Mouse (Mus musculus): Measurements from ENCODE around the gene Gm21987. TPM values are rescaled to one million over a fixed set of nuclear protein-coding genes. Genes with fewer than 3 reads are reported as not detected.

The Gm21987 gene
- polyA plus RNA-seq, 1 experiment from 2014 or later, result not detected

DNA sequence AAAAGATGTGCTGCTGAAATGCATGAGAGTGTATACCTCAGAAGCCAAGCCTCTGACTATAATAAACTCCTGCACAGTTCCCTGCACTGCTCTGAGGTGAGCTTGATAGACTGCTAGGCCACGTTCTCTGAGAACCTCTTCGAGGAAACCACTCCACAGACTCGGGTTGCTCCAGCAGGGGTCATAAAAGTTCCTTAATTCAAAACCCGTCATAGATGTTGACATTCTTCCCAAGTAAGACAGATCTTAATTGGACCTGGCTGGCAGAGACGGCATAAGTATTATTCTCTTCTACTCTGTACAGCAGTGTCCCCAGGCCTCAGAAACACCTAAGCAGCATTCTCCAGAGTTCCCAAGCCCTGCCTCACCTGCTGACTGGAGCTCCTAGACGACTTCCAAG, 4.1 kb downstream of the Gm21987 start:
- 82% methylated on average over 6 of the region's 6 CpGs for WGBS
- Histone ChIP-seq H3K9me3 (no peaks in the 10 kb centered on the region), H3K9ac (no peak overlapping the region), H3K4me2 (no peak overlapping the region), H3K27me3 (no peaks in the 10 kb centered on the region), H3K4me3 (no peak overlapping the region), H3K4me1 (replicated peaks) (peaks cover 14% of the 10 kb centered on the region), H3K27ac (replicated peaks) (no peak overlapping the region), H3K36me3 (peaks cover 38% of the 10 kb centered on the region)
- no peak for ATAC-seq (ENCODE audit: low read depth)

DNA sequence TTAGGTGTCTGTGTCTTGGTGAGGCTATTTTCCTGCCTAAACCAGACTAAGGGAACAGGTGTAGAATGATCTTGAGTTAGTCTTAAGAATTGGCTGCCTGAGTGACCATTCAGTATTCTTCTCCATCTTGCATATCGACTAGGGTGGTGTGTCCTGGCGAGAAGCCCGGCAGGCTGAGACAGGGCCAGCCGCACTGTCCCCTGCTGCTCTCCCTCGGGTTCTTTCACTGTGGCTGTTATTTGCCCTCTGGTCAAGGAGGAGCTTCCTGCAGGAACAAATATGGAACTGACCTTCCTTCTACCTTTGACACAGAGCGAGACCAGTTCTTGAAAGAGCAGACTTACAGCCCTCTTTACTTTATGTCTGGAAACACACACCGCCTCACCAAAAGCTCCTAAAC, 5.2 kb downstream of the Gm21987 start:
- peaks cover 47% of the 10 kb centered on the region for H3K36me3 ChIP-seq
- WGBS, result 83% methylated on average over 7 of the region's 7 CpGs

DNA sequence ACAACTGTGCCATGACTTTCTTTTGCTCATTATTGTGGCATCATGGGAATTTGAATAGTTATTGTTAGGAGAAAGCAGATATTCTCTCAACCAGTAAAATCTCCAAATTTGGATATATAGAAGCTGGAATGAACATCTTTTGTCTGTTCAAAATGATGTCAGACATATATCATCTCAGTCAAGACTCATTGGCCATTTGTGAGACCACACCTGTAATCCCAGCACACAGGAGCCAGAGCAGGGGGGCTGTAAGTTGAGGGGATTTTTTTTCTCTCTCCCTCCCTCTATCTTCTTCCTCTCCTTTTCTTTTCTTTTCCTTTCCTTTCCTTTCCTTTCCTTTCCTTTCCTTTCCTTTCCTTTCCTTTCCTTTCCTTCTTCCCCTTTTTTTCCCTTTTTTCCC, 6.0 kb downstream of the Gm21987 start:
- Histone ChIP-seq H3K4me3 (no peak overlapping the region), H3K27me3 (no peaks in the 10 kb centered on the region)
- ATAC-seq (ENCODE audit: low read depth), result no peak

More for the DNA sequence above, 5.2 kb downstream of the Gm21987 start:
- Histone ChIP-seq H3K4me3 (no peak overlapping the region), H3K4me1 (replicated peaks) (peaks cover 11% of the 10 kb centered on the region), H3K27ac (replicated peaks) (no peak overlapping the region), H3K9me3 (no peaks in the 10 kb centered on the region), H3K27me3 (no peaks in the 10 kb centered on the region), H3K4me2 (no peak overlapping the region), H3K9ac (no peak overlapping the region)
- ATAC-seq (ENCODE audit: low read depth), result no peak

DNA sequence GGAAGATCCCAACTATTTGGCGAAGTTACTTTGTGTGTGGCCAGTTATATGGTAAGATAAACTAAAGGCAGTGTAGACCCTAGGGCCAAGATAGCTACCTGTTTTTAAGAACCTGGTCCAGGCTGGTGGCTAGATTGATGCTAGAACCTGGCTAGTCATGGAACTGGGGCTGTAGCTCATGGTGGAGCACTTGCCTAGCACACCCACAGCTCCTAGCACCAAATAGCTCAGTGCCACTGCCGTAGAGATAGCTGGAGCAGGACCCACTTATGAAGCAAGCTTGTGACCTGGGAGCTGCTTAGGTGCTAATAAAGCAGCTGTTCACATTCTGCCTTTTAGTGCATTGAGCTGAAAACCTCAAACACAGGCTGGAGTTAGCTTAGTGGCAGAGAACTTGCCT, 6.8 kb downstream of the Gm21987 start:
- 96% methylated on average over 2 of the region's 2 CpGs for WGBS
- Histone ChIP-seq H3K36me3 (peaks cover 55% of the 10 kb centered on the region), H3K27me3 (no peaks in the 10 kb centered on the region), H3K4me3 (no peak overlapping the region), H3K4me1 (replicated peaks) (no peaks in the 10 kb centered on the region), H3K4me2 (no peak overlapping the region), H3K9me3 (no peaks in the 10 kb centered on the region), H3K27ac (replicated peaks) (no peak overlapping the region), H3K9ac (no peak overlapping the region)
- no peak for ATAC-seq (ENCODE audit: low read depth)

More for the DNA sequence above, 6.0 kb downstream of the Gm21987 start:
- H3K4me2 ChIP-seq, result no peak overlapping the region
- H3K9ac ChIP-seq, result no peak overlapping the region
- peaks cover 48% of the 10 kb centered on the region for H3K36me3 ChIP-seq
- H3K9me3 ChIP-seq, result no peaks in the 10 kb centered on the region
- H3K4me1 ChIP-seq (replicated peaks), result peaks cover 7% of the 10 kb centered on the region
- H3K27ac ChIP-seq (replicated peaks), result no peak overlapping the region

DNA sequence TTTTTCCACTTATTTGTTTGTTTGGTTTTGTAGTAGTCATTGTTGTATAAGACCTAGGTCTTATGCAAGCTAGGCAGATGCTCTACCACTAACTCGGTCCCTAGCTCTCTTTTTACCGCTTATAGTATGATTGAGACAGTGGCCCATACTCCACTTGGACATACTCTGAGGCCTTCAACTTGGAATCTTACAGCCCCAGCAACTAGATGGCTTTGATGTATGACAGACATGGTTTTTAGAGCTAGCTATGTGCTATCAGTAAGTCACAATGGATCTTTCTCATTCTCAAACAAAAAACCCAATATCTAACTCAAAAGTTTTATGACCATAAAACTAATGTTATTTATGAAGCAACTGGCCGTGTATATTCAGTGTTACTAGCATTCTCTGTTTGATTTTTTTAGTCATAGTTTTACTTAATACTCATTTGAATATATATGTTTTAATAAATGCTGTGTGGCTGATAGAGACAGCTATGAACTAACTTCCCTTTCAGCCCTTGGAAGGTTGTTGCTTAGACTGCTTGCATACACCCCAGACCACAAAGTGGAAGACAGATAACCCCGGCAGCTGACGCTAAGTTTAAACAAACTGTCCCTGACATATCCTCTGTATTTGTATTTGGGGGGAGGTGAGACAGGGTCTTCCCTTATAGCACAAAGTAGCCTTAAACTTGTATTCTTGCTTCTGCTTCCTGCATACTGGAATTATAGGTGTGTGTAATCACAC, 7.5 kb downstream of the Gm21987 start:
- Histone ChIP-seq H3K4me1 (replicated peaks) (no peaks in the 10 kb centered on the region), H3K36me3 (peaks cover 50% of the 10 kb centered on the region), H3K27ac (replicated peaks) (no peak overlapping the region), H3K4me3 (no peak overlapping the region), H3K9me3 (no peaks in the 10 kb centered on the region), H3K27me3 (no peaks in the 10 kb centered on the region), H3K4me2 (no peak overlapping the region), H3K9ac (no peak overlapping the region)
- ATAC-seq (ENCODE audit: low read depth), result no peak
- 91% methylated on average over 5 of the region's 5 CpGs for WGBS

DNA sequence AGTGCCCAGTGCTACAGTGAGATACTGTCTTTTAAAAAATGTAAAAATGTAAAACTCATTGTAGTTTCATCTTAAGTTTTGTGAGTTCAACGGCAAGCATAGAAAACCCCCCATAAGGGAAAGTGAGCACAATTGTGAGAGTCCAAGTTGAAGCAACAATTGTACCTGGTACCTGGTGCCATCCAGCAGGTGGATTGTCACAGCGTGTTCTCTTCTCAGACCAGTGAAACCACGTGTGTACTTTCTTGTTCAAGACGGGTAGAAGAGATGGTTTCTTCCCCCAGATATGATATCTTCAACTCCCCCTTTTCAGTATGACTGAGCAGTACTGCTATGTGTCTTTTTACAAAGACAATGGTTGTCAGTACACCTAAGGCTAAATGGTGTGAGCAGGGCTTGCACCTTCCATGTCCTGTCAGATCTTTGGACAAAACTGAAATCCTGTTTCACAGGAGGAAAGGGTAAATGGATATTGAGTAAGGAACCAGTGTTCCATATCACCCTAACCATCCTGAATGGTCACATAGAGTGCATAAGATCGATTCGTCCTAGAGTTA, 11.5 kb downstream of the Gm21987 start:
- no peak overlapping the region for H3K27ac ChIP-seq (replicated peaks)
- H3K4me2 ChIP-seq, result no peak overlapping the region
- 89% methylated on average over 6 of the region's 6 CpGs for WGBS
- ATAC-seq (ENCODE audit: low read depth), result no peak
- H3K9ac ChIP-seq, result no peak overlapping the region
- peaks cover 7% of the 10 kb centered on the region; the same call in 1 of the 2 replicates for H3K4me1 ChIP-seq (replicated peaks)
- H3K9me3 ChIP-seq, result no peaks in the 10 kb centered on the region
- peaks cover 21% of the 10 kb centered on the region for H3K36me3 ChIP-seq
- no peak overlapping the region for H3K4me3 ChIP-seq
- H3K27me3 ChIP-seq, result no peaks in the 10 kb centered on the region

DNA sequence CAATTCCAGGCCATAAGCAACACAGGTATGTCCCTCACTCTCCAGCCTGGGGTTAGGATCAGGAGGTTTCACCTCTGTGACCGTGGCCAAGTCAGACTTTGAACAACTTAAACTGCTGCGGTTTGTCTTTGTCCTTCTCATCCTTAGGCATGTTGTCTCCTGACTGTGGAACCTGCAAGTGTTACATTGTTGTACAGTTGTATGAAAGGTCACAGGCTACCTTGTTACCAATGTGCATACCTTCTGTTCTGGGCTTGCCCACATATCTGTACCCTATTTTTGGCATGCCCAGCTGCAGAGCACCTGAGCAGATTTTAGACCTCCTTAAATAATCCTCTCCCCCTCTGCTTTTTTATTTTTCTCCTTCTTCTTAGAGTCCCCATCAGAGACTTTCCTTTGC, 12.4 kb downstream of the Gm21987 start:
- Histone ChIP-seq H3K4me3 (no peak overlapping the region), H3K27me3 (no peaks in the 10 kb centered on the region), H3K9ac (no peak overlapping the region), H3K27ac (replicated peaks) (no peak overlapping the region), H3K4me1 (replicated peaks) (peaks cover 7% of the 10 kb centered on the region; the same call in 1 of the 2 replicates), H3K4me2 (no peak overlapping the region), H3K9me3 (no peaks in the 10 kb centered on the region), H3K36me3 (peaks cover 17% of the 10 kb centered on the region; the same call in 1 of the 2 replicates)
- no peak for ATAC-seq (ENCODE audit: low read depth)
- WGBS, result 95% methylated on average over 2 of the region's 2 CpGs

DNA sequence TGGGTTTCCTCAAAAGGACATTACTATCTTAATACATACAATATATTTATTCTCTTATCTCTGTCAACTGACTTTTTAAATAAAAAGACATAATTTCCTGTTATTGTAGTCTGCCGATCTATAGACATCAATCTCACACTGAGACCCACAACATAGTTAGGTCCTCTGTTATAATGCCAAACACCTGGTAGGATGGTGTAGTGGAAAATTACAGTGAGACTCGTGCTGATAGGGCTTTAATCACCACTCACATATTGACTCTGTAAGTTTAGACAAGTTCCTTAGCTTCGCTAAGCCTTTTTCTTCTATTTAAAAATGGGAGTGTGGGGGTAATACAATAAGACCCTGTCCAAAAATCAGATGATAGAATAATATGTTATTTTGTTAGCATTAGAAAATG, 13.0 kb downstream of the Gm21987 start:
- Histone ChIP-seq H3K27me3 (no peaks in the 10 kb centered on the region), H3K9ac (no peak overlapping the region), H3K4me2 (no peak overlapping the region), H3K27ac (replicated peaks) (no peak overlapping the region), H3K4me1 (replicated peaks) (peaks cover 7% of the 10 kb centered on the region; the same call in 1 of the 2 replicates), H3K4me3 (no peak overlapping the region), H3K9me3 (no peaks in the 10 kb centered on the region), H3K36me3 (peaks cover 17% of the 10 kb centered on the region; the same call in 1 of the 2 replicates)
- 82% methylated on average over 3 of the region's 3 CpGs for WGBS
- no peak for ATAC-seq (ENCODE audit: low read depth)

DNA sequence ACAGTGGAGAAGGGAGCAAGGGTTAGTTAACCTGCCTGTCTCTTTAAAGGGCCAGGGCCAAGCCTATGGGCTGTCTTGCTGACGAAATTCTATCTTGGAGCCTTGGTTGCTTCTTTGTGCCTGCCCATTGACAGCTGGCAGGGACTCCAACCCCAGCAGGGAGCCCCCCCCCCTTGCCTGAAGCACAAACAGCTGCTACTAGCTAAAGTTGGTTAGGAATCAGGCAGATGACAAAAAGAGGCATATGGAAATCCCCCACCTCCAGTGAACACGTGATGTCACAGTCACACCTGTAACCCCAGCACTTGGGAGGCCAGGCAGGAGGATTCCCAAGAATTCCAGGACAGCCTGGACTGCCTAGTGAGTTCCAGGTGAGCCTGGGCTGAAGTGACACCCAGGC, 13.5 kb downstream of the Gm21987 start:
- H3K4me2 ChIP-seq, result no peak overlapping the region
- H3K27me3 ChIP-seq, result no peaks in the 10 kb centered on the region
- H3K36me3 ChIP-seq, result peaks cover 17% of the 10 kb centered on the region; the same call in 1 of the 2 replicates
- no peak overlapping the region for H3K27ac ChIP-seq (replicated peaks)
- H3K9ac ChIP-seq, result no peak overlapping the region
- no peak for ATAC-seq (ENCODE audit: low read depth)
- WGBS, result 24% methylated on average over 2 of the region's 2 CpGs
- no peaks in the 10 kb centered on the region for H3K9me3 ChIP-seq
- H3K4me1 ChIP-seq (replicated peaks), result peaks cover 7% of the 10 kb centered on the region; the same call in 1 of the 2 replicates
- no peak overlapping the region for H3K4me3 ChIP-seq

DNA sequence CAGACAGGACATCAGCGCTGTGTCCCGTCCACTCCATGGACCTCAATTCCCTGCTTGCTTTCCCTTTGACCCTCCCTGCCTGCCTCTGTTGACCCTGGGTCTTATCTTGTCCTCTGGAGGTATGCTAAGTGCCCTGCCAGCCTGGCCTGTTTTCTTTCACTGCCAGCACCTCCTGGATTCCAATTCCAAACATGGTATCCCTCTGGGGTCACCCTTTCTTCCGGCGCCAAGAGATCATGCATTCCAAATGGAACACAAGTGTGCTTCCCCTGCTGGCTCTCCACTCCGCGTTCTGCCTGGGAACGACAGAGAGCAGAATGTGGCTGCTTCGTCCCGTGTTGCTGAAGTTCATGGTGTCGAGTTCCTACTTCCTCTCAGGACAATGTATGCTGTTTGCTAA, 15.1 kb downstream of the Gm21987 start, which contains the start of gene Popdc2:
Gene Popdc2 (plus strand): TSS at position 277 of the 400 bp plus-strand sequence.
- H3K27me3 ChIP-seq, result no peaks in the 10 kb centered on the region
- no peak within 1 kb of the TSS for H3K4me2 ChIP-seq
- no peaks in the 10 kb centered on the region for H3K9me3 ChIP-seq
- H3K4me3 ChIP-seq, result no peak within 1 kb of the TSS
- H3K36me3 ChIP-seq, result peaks cover 9% of the 10 kb centered on the region; the same call in 1 of the 2 replicates
- 67% methylated on average over 10 of the region's 10 CpGs for WGBS
- H3K4me1 ChIP-seq (replicated peaks), result peaks cover 7% of the 10 kb centered on the region; the same call in 1 of the 2 replicates
- ATAC-seq (ENCODE audit: low read depth), result no peak
- H3K27ac ChIP-seq (replicated peaks), result no peak within 1 kb of the TSS
- no peak within 1 kb of the TSS for H3K9ac ChIP-seq

DNA sequence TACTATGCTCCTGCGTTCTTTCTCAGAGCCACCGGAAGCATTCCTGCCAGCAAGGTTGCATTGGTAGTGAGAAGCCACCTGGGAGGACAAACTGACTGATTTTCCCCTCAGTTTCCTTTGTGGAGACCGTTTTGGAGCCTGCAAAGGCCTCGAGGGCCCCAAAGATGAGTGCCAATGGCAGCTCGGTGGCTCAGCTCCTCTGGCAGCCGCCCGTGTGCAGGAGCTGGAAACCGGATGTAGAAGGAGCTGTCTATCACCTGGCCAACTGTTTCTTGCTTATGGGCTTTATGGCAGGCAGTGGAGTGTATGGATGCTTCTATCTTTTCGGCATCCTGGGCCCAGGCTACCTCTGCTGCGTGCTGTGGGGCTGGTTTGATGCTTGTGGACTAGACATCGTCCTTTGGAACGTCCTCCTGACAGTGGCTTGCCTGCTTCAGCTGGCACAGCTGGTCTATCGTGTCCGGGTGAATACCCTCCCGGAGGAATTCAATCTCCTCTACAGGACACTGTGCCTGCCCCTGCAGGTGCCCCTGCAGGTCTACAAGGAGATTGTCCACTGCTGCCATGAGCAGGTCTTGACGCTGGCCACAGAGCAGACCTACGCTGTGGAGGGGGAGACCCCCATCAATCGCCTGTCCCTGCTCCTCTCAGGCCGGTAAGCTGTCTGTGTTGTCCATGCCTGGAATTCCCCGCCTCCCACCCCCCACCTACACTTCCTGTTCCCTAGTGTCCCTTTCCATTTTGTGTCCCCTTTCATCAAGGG, 15.8 kb downstream of the Gm21987 start:
- peaks cover 8% of the 10 kb centered on the region; the same call in 1 of the 2 replicates for H3K36me3 ChIP-seq
- no peak for ATAC-seq (ENCODE audit: low read depth)
- no peak overlapping the region for H3K4me2 ChIP-seq
- H3K9ac ChIP-seq, result no peak overlapping the region
- H3K4me1 ChIP-seq (replicated peaks), result peaks cover 7% of the 10 kb centered on the region; the same call in 1 of the 2 replicates
- H3K27ac ChIP-seq (replicated peaks), result no peak overlapping the region
- H3K27me3 ChIP-seq, result no peaks in the 10 kb centered on the region
- H3K9me3 ChIP-seq, result no peaks in the 10 kb centered on the region
- 89% methylated on average over 20 of the region's 20 CpGs for WGBS
- no peak overlapping the region for H3K4me3 ChIP-seq

DNA sequence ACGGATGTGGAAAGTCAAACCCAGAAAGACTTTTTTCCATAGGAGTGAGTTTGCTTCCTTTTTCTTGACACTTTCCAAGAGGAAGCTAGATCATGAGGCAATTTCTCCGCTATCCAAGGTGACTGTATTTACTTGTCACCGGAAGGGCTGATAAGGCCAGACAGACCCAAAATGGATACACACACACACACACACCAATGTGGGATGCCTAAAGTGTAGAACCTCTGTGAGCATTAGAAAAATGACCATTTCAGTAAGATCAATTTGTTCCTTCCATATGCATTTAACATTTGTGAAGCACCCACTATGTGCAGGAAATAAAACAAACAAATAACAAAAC, 16.4 kb downstream of the Gm21987 start:
- H3K9ac ChIP-seq, result no peak overlapping the region
- ATAC-seq (ENCODE audit: low read depth), result no peak
- H3K27me3 ChIP-seq, result no peaks in the 10 kb centered on the region
- 83% methylated on average over 3 of the region's 3 CpGs for WGBS
- H3K4me3 ChIP-seq, result no peak overlapping the region
- H3K4me1 ChIP-seq (replicated peaks), result peaks cover 7% of the 10 kb centered on the region; the same call in 1 of the 2 replicates
- H3K36me3 ChIP-seq, result peaks cover 4% of the 10 kb centered on the region; the same call in 1 of the 2 replicates
- H3K27ac ChIP-seq (replicated peaks), result no peak overlapping the region
- H3K9me3 ChIP-seq, result no peaks in the 10 kb centered on the region
- no peak overlapping the region for H3K4me2 ChIP-seq

All from neural tube, embryonic 13.5 days (tissue).